Mouse (Mus musculus): Measurements from ENCODE around the gene Man2a2.

DNA sequence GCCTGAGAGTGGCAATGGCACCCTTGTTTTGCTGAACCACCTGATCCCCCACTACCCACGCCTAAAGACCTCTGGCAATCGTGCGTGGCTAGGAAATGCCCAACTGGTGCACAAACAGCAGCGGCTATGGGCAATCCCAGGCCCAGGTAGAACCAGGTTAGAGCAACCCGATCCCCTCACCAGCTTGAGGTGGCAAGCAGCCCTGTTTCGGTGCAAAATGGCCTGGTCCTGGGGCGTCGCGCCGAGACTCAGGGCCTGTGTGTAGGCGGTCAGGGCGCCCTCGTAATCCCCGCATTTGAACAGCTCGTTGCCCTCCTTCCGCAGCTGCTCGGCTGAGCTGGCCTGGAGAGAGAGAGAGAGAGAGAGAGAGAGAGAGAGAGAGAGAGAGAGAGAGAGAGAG is 31.8 kb downstream of the Man2a2 start:
- TF ChIP-seq CTCF (IDR thresholded peaks at IDR 0.05; ENCODE audit: control insufficient read depth, insufficient read depth, low read length) (no peak), POLR2A (IDR thresholded peaks at IDR 0.05; ENCODE audit: borderline replicate concordance, control insufficient read depth, low read depth, low read length) (no peak)
